Mouse (Mus musculus): ENCODE measurements at regions not wholly inside any gene's neighbourhood (a gene's known extent, or its start where the extent isn't known, plus 50 kb on each side); places are given as distances from the start of the nearest gene placed in this dataset.
"Not testable (repeated sequence)": the region's sequence is repeated elsewhere in the genome, so short reads cannot be mapped to it uniquely, and the experiment has no call there.

DNA sequence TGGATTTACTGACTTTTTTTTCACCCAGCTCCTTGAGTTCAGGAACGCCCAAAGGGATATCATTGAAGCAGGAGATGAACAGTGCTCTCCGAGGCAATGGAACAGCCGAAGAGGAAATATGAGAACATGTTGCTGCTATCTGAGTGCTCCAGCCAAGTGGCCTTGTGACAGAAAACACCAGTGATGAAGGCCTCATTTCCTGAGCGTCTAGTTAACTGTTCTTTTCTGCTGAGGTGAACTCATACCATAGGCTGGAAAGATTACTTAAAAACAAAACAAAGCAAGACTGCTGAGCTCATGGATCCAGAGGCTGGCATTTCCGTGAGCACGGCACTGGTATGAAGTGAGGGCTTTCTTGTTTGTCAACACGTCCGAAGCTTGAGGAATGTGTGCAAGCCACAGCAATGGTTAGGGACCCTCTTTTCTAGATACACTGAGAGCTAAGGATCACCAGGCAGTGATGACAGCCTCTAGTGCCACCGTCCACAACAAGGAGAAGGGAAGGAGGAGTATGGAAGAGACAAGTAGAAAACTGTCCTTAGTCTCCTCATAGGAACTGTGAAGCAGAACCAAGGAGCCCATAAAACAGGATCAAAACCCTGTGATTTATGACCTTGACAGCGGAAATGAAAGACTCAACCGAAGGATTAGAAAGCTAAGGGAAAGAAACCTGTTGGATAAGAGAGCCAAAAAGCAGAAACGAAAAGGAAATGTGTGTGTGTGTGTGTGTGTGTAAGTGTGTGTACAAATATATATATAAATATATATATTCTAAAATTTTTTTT, 200.4 kb downstream of the Fam43a start:
- ATAC-seq (replicated peaks in 1 of 2; ENCODE audit: insufficient read depth in 1 of 2, low FRiP score in 2 of 2, low TSS enrichment in 1 of 2, low read depth in 1 of 2, poor library complexity in 2 of 2, severe bottlenecking in 2 of 2), result peak; percentile 22 to 32; a peak in 2 of 4 replicates

DNA sequence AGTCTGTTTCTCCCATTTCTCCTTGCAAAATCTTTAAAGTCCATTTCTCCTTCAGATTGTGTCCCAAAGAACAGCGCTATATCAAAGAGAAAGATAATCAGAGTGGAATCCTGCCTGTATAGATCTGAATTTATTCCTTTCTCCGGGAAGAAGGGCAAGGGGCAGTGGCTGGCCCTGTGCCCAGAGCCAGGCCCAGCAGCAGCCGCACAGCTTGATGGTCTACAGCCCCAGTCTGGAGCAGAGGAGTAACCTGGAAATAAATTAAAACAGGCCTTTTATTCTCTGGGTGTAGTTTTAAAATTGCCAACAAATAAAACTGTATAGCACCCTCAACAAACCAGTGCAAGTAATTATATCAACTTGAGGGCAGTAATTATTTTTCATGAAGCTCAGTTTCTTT, 204.5 kb downstream of the Fam43a start:
- ATAC-seq (replicated peaks in 1 of 2; ENCODE audit: insufficient read depth in 1 of 2, low FRiP score in 2 of 2, low TSS enrichment in 1 of 2, low read depth in 1 of 2, poor library complexity in 2 of 2, severe bottlenecking in 2 of 2), result no peak

DNA sequence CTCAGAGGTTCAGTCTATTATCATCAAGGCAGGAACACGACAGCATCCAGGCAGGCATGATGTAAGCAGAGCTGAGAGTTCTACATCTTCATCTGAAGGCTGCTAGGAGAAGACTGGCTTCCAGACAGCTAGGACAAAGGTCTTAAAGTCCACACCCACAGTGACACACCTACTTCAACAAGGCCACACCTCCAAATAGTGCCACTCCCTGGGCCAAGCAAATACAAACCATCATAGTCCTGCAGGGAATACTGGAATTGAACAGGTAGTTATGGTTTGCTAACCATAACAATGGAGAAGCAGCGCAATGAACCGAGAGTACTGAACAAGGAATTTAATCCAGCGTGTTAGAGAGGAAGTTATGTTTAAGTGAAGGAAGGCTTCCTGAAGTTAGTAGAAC, 206.7 kb downstream of the Fam43a start:
- ATAC-seq (replicated peaks in 1 of 2; ENCODE audit: insufficient read depth in 1 of 2, low FRiP score in 2 of 2, low TSS enrichment in 1 of 2, low read depth in 1 of 2, poor library complexity in 2 of 2, severe bottlenecking in 2 of 2), result not testable (repeated sequence)

DNA sequence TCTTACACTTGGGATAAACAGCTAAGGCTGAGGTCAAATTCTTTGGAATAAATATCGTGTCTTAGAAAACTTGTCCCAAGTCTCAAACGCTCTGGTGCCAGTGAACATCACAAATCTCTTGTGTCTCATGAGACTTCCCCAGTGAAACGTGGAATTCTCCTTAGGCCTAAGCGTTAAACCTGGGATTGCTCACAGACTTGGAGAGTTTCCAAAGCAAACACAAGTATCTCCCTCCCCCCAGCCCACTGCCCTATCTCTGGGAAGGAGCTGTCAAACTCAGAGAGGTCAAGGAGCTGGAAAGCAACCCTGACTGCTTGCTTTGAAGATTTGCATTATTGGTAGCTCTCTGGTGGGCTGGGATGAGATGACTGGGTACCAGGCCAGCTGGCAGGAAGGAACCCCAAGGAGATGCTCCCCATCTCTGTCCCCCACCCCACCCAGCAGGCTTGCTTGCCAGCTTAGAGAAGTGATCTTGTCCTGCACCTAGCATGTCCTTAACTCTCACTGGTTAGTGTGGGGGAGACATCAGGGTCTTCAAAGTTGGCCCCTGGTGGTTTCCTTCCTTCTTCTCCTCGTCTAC, 219.1 kb downstream of the Fam43a start:
- no peak for ATAC-seq (replicated peaks in 1 of 2; ENCODE audit: insufficient read depth in 1 of 2, low FRiP score in 2 of 2, low TSS enrichment in 1 of 2, low read depth in 1 of 2, poor library complexity in 2 of 2, severe bottlenecking in 2 of 2)

DNA sequence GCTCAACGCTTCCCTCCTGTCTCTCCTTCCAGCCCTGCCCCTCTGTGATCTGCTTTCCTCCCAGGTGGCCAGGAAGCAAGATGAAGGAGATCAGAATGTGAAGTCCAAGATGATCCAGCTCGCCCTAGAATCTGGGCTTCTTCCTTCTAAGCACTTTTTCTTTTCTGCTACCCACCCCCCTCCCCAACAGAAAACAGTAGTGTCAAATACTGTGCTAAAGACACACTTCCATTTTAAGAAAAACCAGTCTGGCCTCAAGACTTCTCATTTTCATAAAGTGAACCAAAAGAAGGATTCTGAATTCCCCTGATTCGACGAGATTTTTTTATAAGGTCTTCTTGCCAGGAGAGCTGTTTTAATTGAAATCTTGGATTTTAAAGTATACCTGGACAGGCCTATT, 219.8 kb downstream of the Fam43a start:
- ATAC-seq (replicated peaks in 1 of 2; ENCODE audit: insufficient read depth in 1 of 2, low FRiP score in 2 of 2, low TSS enrichment in 1 of 2, low read depth in 1 of 2, poor library complexity in 2 of 2, severe bottlenecking in 2 of 2), result no peak

DNA sequence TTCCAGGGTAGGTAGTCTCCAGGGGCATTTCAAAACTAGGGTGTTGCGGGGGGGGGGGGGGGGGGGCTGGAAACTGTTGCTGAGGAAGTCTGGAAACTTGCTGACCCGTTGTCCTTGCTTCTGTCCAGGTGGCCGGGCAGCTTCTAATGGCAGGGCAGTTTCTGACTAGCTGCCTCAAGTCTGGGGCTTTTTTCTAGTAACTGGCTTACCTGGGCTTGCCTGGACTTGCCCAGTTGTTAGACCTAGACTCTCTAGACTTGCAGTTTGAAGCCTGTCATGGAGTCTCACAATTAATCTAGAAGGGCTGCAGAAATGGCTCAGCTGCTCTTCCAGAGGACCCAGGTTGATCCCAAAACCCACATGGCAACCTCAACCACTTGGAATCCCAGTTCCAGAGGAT, 220.7 kb downstream of the Fam43a start:
- ATAC-seq (replicated peaks in 1 of 2; ENCODE audit: insufficient read depth in 1 of 2, low FRiP score in 2 of 2, low TSS enrichment in 1 of 2, low read depth in 1 of 2, poor library complexity in 2 of 2, severe bottlenecking in 2 of 2), result no peak

DNA sequence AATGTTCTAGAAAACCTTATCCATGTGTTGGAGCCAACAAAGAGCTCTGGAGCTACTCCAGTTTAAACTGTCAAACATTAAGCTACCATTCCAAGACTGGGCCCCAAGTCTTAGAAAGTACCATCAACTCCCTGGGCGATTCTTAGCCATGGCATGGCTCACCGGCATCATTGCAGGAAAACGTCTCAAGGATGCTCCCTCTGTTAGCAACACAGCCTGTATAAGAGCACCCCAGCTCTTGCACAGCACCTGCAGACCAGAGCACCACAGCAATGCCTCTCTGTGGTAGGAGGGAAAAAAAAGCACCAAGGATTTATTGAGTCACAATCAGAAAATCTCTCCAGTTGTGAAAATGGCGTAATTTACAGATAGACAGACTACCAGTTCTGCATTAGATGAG, 221.2 kb downstream of the Fam43a start:
- no peak for ATAC-seq (replicated peaks in 1 of 2; ENCODE audit: insufficient read depth in 1 of 2, low FRiP score in 2 of 2, low TSS enrichment in 1 of 2, low read depth in 1 of 2, poor library complexity in 2 of 2, severe bottlenecking in 2 of 2)

DNA sequence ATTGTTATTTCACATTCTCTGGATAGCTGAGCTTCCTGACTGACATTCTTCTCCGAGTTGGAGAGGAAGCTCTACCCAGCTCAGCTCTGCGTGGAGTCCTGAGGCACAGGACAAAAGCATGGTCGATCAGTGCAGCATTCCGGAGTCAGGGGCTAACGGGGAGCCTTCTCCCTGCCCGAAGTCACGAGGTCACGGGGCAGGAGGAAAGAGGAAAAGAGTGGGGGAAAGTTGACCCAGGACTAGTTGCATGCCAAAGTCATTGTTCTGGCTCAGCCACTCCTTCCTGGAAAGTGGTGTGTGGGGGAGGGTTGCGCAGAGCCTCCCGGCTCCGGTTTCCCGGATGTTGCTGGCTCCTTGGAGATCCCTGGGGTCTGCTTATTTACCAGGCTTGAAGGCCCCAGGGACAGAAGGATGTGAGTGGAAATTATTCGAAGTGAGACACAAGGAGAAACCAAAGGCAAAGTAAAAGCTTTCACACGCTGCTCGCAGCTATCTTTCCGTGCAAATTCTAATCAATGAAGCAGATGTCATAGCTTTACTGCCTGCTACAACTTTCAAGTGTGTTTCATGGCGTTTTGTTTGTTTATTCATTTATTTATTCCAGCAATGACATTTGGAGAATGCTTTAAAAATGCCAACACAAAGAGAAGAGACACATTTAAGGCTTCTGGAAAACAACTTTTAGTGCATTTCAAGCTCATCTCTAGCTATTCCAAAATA, 221.8 kb downstream of the Fam43a start:
- no peak for ATAC-seq (replicated peaks in 1 of 2; ENCODE audit: insufficient read depth in 1 of 2, low FRiP score in 2 of 2, low TSS enrichment in 1 of 2, low read depth in 1 of 2, poor library complexity in 2 of 2, severe bottlenecking in 2 of 2)

DNA sequence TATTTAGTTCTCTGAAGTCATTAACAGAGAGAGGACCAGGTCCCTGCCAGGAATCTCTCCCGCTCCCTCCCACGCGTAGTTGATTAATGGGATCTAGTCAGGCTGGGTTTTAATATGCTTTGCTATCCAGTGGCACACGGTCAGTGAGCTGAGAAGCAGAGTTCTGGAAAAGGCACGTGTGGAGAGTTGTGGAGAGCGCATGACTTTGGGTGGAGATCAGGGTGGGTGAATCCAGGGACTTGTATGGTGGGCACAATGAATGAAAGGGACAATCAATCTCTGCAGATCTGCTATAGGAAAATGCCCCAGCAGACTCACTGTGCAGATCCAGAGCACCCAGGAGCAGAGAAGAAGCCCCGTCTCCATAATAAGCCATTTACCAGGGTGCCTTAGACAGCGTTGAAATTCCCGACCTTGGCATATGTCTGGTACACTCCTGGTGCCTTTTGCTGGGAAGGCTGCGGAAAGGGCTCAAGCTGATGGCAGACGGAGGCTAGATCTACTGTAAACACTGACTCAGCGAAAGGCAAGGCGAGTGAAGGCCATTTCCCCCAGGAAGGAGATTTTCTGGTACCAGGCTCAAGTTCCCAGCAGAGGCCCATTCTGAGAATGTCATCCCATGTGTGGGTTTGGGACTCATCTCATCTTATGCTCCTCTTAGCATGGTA, 222.5 kb downstream of the Fam43a start:
- ATAC-seq (replicated peaks in 1 of 2; ENCODE audit: insufficient read depth in 1 of 2, low FRiP score in 2 of 2, low TSS enrichment in 1 of 2, low read depth in 1 of 2, poor library complexity in 2 of 2, severe bottlenecking in 2 of 2), result no peak

DNA sequence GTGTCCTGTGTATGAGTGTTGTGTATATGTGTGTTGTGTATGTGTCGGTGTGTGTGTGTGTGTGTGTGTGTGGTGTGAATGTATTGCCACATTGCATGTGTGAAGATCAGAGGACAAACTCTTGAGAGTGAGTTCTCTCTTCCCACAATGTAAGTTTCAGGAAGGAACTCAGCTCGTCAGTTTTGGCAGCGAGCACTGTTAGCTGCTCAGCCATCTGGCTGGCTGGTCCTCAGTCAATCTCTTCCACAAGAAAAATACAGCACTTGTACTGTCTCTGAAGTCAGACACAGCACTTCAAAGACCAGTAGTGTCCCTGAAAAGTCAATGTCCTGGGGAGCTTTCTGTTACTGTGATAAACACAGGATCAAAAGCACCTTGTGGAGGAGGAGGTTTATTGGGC, 226.6 kb downstream of the Fam43a start:
- ATAC-seq (replicated peaks in 1 of 2; ENCODE audit: insufficient read depth in 1 of 2, low FRiP score in 2 of 2, low TSS enrichment in 1 of 2, low read depth in 1 of 2, poor library complexity in 2 of 2, severe bottlenecking in 2 of 2), result peak; percentile 21 to 46; a peak in 1 of 4 replicates

DNA sequence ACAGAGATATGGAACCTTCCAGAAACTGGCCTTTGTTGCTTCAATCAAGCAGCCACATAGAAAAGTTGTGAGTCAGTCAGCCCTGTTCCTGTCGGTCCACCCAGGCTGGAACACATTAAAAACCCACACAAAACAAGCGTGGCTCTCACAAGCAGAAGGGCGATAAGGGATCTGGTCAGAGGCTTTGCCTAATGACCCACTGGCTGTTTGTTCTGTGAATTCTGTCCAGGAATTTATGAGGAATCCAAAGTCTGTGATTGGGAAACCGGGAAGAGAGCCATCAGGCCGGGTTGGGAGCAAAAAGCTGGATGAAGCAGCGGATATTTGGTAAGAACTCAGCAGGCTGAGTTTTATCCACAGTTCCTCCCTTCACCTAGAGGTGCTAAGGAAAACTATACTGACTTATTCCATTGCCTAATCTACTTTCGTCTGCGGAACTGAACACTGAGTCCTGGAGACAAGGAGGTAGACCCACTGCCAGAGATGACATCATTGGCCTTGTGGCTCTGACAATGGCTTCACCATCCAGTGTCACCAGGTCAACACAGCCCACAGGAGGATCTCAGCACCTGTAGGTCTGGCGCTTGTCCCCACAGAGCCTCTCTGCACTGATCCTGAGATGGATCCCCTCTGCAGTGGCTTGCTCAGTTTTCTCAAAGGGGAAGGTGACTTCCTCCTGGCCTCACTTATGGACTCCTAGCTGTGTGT, 228.5 kb downstream of the Fam43a start:
- ATAC-seq (replicated peaks in 1 of 2; ENCODE audit: insufficient read depth in 1 of 2, low FRiP score in 2 of 2, low TSS enrichment in 1 of 2, low read depth in 1 of 2, poor library complexity in 2 of 2, severe bottlenecking in 2 of 2), result no peak

DNA sequence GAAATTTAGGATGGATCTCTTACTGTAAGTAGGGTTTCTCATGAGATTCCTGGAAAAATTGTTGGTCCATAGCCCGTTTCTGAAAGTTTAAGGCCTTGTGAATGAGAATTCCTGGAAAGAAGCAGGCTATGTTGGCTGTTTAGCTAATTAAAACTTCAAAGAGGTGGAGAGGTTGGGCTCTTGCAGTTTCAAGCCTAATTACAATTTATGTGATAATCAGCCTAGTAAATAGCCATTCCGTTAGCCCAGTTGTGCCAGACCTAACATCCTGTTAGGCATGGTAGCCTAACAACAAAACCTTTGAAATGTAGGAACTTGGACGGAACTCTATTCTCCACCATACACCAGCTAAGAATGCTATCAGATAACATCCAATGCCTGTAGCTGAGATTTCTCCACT, 235.0 kb downstream of the Fam43a start:
- no peak for ATAC-seq (replicated peaks in 1 of 2; ENCODE audit: insufficient read depth in 1 of 2, low FRiP score in 2 of 2, low TSS enrichment in 1 of 2, low read depth in 1 of 2, poor library complexity in 2 of 2, severe bottlenecking in 2 of 2)

DNA sequence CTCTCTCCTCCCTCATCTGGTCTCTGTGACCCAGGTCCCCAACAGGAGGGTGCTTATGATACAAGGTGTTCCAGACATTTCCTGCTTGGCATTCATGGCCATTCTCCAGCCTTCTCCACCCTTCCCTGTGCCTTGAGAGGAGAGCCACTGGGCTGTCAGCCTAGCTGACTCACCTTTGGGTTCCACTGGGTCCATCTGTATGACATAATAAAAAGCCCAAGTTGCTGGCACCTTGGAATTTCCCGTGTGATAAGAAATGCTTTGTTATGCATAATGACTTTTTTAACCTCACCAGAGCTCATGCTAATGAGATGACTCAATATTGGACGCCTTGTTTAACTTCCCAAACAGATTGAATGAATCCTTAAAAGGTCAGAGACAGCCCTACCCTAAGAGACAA, 236.2 kb downstream of the Fam43a start:
- ATAC-seq (replicated peaks in 1 of 2; ENCODE audit: insufficient read depth in 1 of 2, low FRiP score in 2 of 2, low TSS enrichment in 1 of 2, low read depth in 1 of 2, poor library complexity in 2 of 2, severe bottlenecking in 2 of 2), result no peak

DNA sequence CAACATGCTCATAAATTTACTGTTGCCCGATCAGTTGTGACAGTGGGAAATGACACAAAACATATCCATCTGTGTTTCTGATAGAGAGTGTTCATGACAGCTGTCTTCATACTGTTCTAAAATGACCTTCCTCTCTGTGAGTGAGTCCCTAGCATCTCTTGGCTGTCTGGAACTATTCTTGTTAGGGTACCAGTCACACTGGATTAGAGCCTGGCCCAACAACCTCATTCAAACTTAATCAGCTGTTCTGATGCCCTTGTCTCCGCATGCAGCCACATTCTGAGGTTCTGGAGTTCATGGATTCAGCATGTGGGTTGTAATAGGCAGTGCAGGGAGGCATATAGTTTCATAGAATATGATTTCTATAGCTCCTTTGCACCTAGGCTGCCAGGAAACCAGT, 238.4 kb downstream of the Xxylt1 start:
- no peak for ATAC-seq (replicated peaks in 1 of 2; ENCODE audit: insufficient read depth in 1 of 2, low FRiP score in 2 of 2, low TSS enrichment in 1 of 2, low read depth in 1 of 2, poor library complexity in 2 of 2, severe bottlenecking in 2 of 2)

DNA sequence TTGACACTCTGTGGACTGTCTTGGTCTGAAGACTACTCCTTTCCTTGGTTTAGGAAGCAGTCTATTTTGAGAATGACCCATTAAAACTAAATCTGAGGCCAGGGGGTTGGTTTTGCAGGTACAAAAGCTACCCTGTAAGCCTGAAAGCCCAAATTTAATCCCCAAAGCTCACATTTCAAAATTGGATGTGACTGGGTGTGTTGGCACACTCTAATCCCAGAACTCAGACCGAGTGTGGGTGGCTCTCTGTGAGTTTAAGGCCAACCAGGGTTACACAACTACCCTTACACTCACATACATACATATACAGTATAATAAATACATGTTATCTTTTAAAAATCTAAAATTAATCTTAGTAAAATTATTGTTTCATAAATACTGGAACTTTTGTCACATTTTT, 228.6 kb downstream of the Xxylt1 start:
- ATAC-seq (replicated peaks in 1 of 2; ENCODE audit: insufficient read depth in 1 of 2, low FRiP score in 2 of 2, low TSS enrichment in 1 of 2, low read depth in 1 of 2, poor library complexity in 2 of 2, severe bottlenecking in 2 of 2), result no peak

DNA sequence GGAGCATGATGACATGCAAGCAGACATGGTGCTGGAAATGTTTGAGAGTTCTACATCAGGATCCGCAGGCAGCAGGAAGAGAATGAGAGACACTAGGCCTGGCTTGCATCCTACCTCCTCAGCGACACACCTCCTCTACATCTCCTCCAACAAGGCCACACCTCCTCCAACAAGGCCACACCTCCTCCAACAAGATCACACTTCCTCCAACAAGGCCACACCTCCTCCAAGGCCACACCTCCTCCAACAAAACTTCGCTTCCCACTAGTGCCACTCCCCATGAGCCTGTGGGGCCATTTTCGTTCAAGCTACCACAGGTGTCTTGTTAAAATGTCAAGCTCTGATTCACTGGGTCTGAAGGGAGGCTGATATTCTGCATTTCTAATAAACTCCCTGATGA, 226.5 kb downstream of the Xxylt1 start:
- no peak for ATAC-seq (replicated peaks in 1 of 2; ENCODE audit: insufficient read depth in 1 of 2, low FRiP score in 2 of 2, low TSS enrichment in 1 of 2, low read depth in 1 of 2, poor library complexity in 2 of 2, severe bottlenecking in 2 of 2)

DNA sequence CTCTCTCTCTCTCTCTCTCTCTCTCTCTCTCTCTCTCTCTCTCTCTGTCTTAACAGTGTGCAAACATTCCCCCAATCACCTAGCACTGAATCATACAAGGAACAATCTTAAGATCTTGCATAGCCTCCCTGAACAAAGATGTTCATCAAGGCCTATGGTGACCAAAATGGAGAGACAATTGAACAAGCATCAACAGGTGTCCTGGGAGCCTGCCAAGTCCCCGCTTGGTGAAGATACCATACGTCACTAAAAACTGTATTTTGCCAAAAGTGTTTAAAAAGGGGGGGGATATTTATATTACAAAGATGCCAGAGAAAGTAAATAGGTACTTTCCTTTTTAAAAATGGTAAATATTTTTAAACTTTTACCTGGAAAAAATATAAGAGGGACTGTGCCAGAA, 223.6 kb downstream of the Xxylt1 start:
- no peak for ATAC-seq (replicated peaks in 1 of 2; ENCODE audit: insufficient read depth in 1 of 2, low FRiP score in 2 of 2, low TSS enrichment in 1 of 2, low read depth in 1 of 2, poor library complexity in 2 of 2, severe bottlenecking in 2 of 2)
